22 mouse cellular contexts compared by ENCODE assay signal in the genomic region with DNA sequence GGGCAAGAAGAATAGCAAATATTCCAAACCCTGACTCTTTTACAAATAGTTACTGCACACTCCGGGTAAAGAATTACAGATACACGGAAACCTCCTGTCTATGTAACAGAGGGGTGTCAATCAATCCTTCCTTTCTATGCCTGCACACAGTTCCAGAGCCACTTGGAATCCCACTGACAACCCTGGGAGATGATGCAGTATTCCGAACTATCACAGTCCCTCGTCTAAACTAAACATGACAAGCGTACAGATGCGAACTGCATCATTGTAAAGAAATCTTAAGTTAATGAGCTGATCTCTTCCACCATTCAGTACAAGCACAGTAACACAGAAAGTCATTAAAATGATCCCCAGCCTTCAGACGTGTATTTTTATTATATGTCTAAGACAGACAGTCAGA.
DNase-seq lines count a peak whose midpoint lies in the region; ATAC-seq and TF ChIP-seq lines count a peak whose summit lies in the region.
"Had no signal": no experiment of that assay in that cellular context is flagged by ENCODE, and none has a peak within 500 bp of the region (broad histone marks: within the 10 kb centered on the region; RNA-seq: fewer than 3 reads in every experiment).

No protein-coding gene starts in this region.

- H3K4me1 ChIP-seq in forebrain, embryonic 15.5 days, result peaks cover 16% of the 10 kb centered on the region
- peaks cover 18% of the 10 kb centered on the region; the same call in 1 of the 2 replicates for H3K4me1 ChIP-seq in forebrain, embryonic 13.5 days
- H3K4me1 ChIP-seq in heart, embryonic 16.5 days (ENCODE audit: control insufficient read depth, insufficient read depth, low read length), result peaks cover 11% of the 10 kb centered on the region
- H3K4me1 ChIP-seq in heart, embryonic 12.5 days (replicated peaks), result 0 out of 2 replicates have a peak, but pooled peaks cover 5% of the 10 kb centered on the region
- no peaks in the 10 kb centered on the region for H3K4me1 ChIP-seq in midbrain, embryonic 14.5 days (ENCODE audit: control insufficient read depth, insufficient read depth, low read length)
- H3K4me1 ChIP-seq in midbrain, postnatal 0 days (ENCODE audit: insufficient read depth, low read length), result no peaks in the 10 kb centered on the region
- H3K4me1 ChIP-seq in limb, embryonic 10.5 days, result no peaks in the 10 kb centered on the region
- H3K4me1 ChIP-seq: embryonic facial prominence, embryonic 15.5 days; heart, embryonic 10.5 days; hindbrain, embryonic 12.5 days had no signal

- H3K9me3 ChIP-seq in forebrain, embryonic 15.5 days, result no peaks in the 10 kb centered on the region
- H3K9me3 ChIP-seq in forebrain, embryonic 13.5 days (replicated peaks), result no peaks in the 10 kb centered on the region
- H3K9me3 ChIP-seq in heart, embryonic 16.5 days (replicated peaks; ENCODE audit: control insufficient read depth, low read length), result no peaks in the 10 kb centered on the region
- no peaks in the 10 kb centered on the region for H3K9me3 ChIP-seq in heart, embryonic 12.5 days (replicated peaks)
- H3K9me3 ChIP-seq in midbrain, embryonic 14.5 days (ENCODE audit: control insufficient read depth, low read length), result no peaks in the 10 kb centered on the region
- no peaks in the 10 kb centered on the region for H3K9me3 ChIP-seq in midbrain, postnatal 0 days (ENCODE audit: low read length)
- H3K9me3 ChIP-seq in limb, embryonic 10.5 days (replicated peaks), result no peaks in the 10 kb centered on the region
- H3K9me3 ChIP-seq: embryonic facial prominence, embryonic 15.5 days; heart, embryonic 10.5 days; hindbrain, embryonic 12.5 days had no signal

- peak; percentile 24; the same call in 1 of the 2 replicates for ATAC-seq in forebrain, embryonic 15.5 days (replicated peaks)
- no peak; the same call in 1 of the 2 replicates for ATAC-seq in forebrain, embryonic 13.5 days
- no peak for ATAC-seq in heart, embryonic 16.5 days (replicated peaks; ENCODE audit: extremely low read depth, insufficient read depth, low FRiP score)
- no peak for ATAC-seq in heart, embryonic 12.5 days (ENCODE audit: insufficient number of reproducible peaks, low FRiP score)
- no peak for ATAC-seq in midbrain, embryonic 14.5 days (ENCODE audit: low FRiP score, low TSS enrichment)
- no peak for ATAC-seq in midbrain, postnatal 0 days (ENCODE audit: low FRiP score)

- no peak overlapping the region for H3K9ac ChIP-seq in forebrain, embryonic 15.5 days (replicated peaks)
- H3K9ac ChIP-seq in forebrain, embryonic 13.5 days, result no peak overlapping the region
- no peak overlapping the region for H3K9ac ChIP-seq in heart, embryonic 16.5 days (ENCODE audit: low read length)
- no peak overlapping the region for H3K9ac ChIP-seq in heart, embryonic 12.5 days
- no peak overlapping the region for H3K9ac ChIP-seq in midbrain, embryonic 14.5 days (replicated peaks; ENCODE audit: low read length)
- no peak overlapping the region for H3K9ac ChIP-seq in midbrain, postnatal 0 days (replicated peaks; ENCODE audit: low read length, poor library complexity, severe bottlenecking)
- H3K9ac ChIP-seq: embryonic facial prominence, embryonic 15.5 days; hindbrain, embryonic 12.5 days had no signal

- no peaks in the 10 kb centered on the region for H3K27me3 ChIP-seq in forebrain, embryonic 15.5 days
- no peaks in the 10 kb centered on the region for H3K27me3 ChIP-seq in forebrain, embryonic 13.5 days
- no peaks in the 10 kb centered on the region for H3K27me3 ChIP-seq in heart, embryonic 16.5 days (ENCODE audit: control insufficient read depth, insufficient read depth, low read length)
- H3K27me3 ChIP-seq in heart, embryonic 12.5 days (replicated peaks), result no peaks in the 10 kb centered on the region
- H3K27me3 ChIP-seq in midbrain, embryonic 14.5 days (ENCODE audit: control insufficient read depth, insufficient read depth, low read length), result no peaks in the 10 kb centered on the region
- no peaks in the 10 kb centered on the region for H3K27me3 ChIP-seq in midbrain, postnatal 0 days (ENCODE audit: insufficient read depth, low read length)
- no peaks in the 10 kb centered on the region for H3K27me3 ChIP-seq in limb, embryonic 10.5 days (ENCODE audit: low read depth, poor library complexity, severe bottlenecking)
- H3K27me3 ChIP-seq: CH12.LX; embryonic facial prominence, embryonic 15.5 days; hindbrain, embryonic 12.5 days had no signal

- H3K27ac ChIP-seq in forebrain, embryonic 15.5 days (replicated peaks), result peak overlapping the region; percentile 79; the same call in 1 of the 2 replicates
- H3K27ac ChIP-seq in forebrain, embryonic 13.5 days, result no peak overlapping the region
- 0 out of 2 replicates have a peak overlapping the region, but pooled peaks have one; percentile 90 for H3K27ac ChIP-seq in heart, embryonic 16.5 days (ENCODE audit: low read length)
- no peak overlapping the region for H3K27ac ChIP-seq in heart, embryonic 12.5 days (ENCODE audit: poor library complexity, severe bottlenecking)
- no peak overlapping the region for H3K27ac ChIP-seq in midbrain, embryonic 14.5 days (replicated peaks; ENCODE audit: low read depth, low read length)
- no peak overlapping the region for H3K27ac ChIP-seq in midbrain, postnatal 0 days (ENCODE audit: low read depth, low read length)
- H3K27ac ChIP-seq in limb, embryonic 10.5 days, result no peak overlapping the region
- H3K27ac ChIP-seq: embryonic facial prominence, embryonic 15.5 days; heart, embryonic 10.5 days; hindbrain, embryonic 12.5 days had no signal

- H3K4me3 ChIP-seq in forebrain, embryonic 15.5 days, result no peak overlapping the region
- no peak overlapping the region for H3K4me3 ChIP-seq in forebrain, embryonic 13.5 days
- no peak overlapping the region for H3K4me3 ChIP-seq in heart, embryonic 16.5 days (ENCODE audit: low read length)
- H3K4me3 ChIP-seq in heart, embryonic 12.5 days, result no peak overlapping the region
- H3K4me3 ChIP-seq in midbrain, embryonic 14.5 days (replicated peaks; ENCODE audit: low read depth, low read length), result no peak overlapping the region
- H3K4me3 ChIP-seq in midbrain, postnatal 0 days (ENCODE audit: low read depth, low read length), result no peak overlapping the region
- H3K4me3 ChIP-seq in limb, embryonic 10.5 days, result no peak overlapping the region
- H3K4me3 ChIP-seq: erythroblast, embryonic 14.5 days; hindbrain, embryonic 12.5 days had no signal

- 32% methylated on average over 7 of the region's 7 CpGs for WGBS in forebrain, embryonic 15.5 days
- 44% methylated on average over 7 of the region's 7 CpGs for WGBS in forebrain, embryonic 13.5 days
- WGBS in heart, embryonic 16.5 days, result 67% methylated on average over 7 of the region's 7 CpGs
- WGBS in heart, embryonic 12.5 days, result 66% methylated on average over 7 of the region's 7 CpGs
- 32% methylated on average over 7 of the region's 7 CpGs for WGBS in midbrain, embryonic 14.5 days
- WGBS in midbrain, postnatal 0 days, result 30% methylated on average over 7 of the region's 7 CpGs
- 91% methylated on average over 7 of the region's 7 CpGs for WGBS in limb, embryonic 10.5 days

- no peak for TF ChIP-seq CTCF in midbrain, postnatal 0 days (IDR thresholded peaks at IDR 0.05)

- no peak overlapping the region for H3K4me2 ChIP-seq in forebrain, embryonic 15.5 days (replicated peaks)
- no peak overlapping the region for H3K4me2 ChIP-seq in forebrain, embryonic 13.5 days
- H3K4me2 ChIP-seq in heart, embryonic 16.5 days (ENCODE audit: low read depth, low read length), result no peak overlapping the region
- H3K4me2 ChIP-seq in heart, embryonic 12.5 days, result no peak overlapping the region
- H3K4me2 ChIP-seq in midbrain, embryonic 14.5 days (ENCODE audit: low read length), result no peak overlapping the region
- no peak overlapping the region for H3K4me2 ChIP-seq in midbrain, postnatal 0 days (ENCODE audit: low read depth, low read length, poor library complexity, severe bottlenecking)

- DNase-seq in midbrain, embryonic 14.5 days, result peak; percentile 37
- no peak for DNase-seq in midbrain, postnatal 0 days (ENCODE audit: low spot score)
- peak; percentile 67 for DNase-seq in retina, embryonic 14.5 days (ENCODE audit: low spot score)
- no peak for DNase-seq in limb, embryonic 10.5 days (ENCODE audit: low spot score)
- DNase-seq: adrenal gland, adult 2 months; adrenal gland, postnatal 25 days; cerebellum, adult 11 months; cerebellum, adult 8-10 months; embryo, embryonic 11 days; gastrocnemius, postnatal 36 days; heart, adult 11 months; heart, postnatal 36 days; kidney, adult 11 months had no signal

- no peaks in the 10 kb centered on the region for H3K36me3 ChIP-seq in forebrain, embryonic 15.5 days
- no peaks in the 10 kb centered on the region for H3K36me3 ChIP-seq in forebrain, embryonic 13.5 days (ENCODE audit: poor library complexity, severe bottlenecking)
- H3K36me3 ChIP-seq in heart, embryonic 16.5 days (ENCODE audit: control insufficient read depth, insufficient read depth), result no peaks in the 10 kb centered on the region
- no peaks in the 10 kb centered on the region for H3K36me3 ChIP-seq in heart, embryonic 12.5 days
- H3K36me3 ChIP-seq in midbrain, embryonic 14.5 days (ENCODE audit: control insufficient read depth, insufficient read depth, low read length), result no peaks in the 10 kb centered on the region
- H3K36me3 ChIP-seq in midbrain, postnatal 0 days (ENCODE audit: insufficient read depth, low read length), result no peaks in the 10 kb centered on the region
- H3K36me3 ChIP-seq in limb, embryonic 10.5 days, result no peaks in the 10 kb centered on the region
- H3K36me3 ChIP-seq: embryonic facial prominence, embryonic 15.5 days; heart, embryonic 10.5 days; hindbrain, embryonic 12.5 days had no signal

Comparison
In these comparisons a context has a peak if more than half of its experiments do, and no peak if none do; other contexts are left out.
1. H3K27ac ChIP-seq: peak in forebrain, embryonic 15.5 days (single experiment) and heart, embryonic 16.5 days (single experiment); none in forebrain, embryonic 13.5 days (single experiment), heart, embryonic 12.5 days (single experiment), midbrain, embryonic 14.5 days (single experiment), midbrain, postnatal 0 days (single experiment) and limb, embryonic 10.5 days (single experiment).
2. DNase-seq: peak in midbrain, embryonic 14.5 days (single experiment) and retina, embryonic 14.5 days (single experiment); none in midbrain, postnatal 0 days (single experiment) and limb, embryonic 10.5 days (single experiment).